In the genomic region with DNA sequence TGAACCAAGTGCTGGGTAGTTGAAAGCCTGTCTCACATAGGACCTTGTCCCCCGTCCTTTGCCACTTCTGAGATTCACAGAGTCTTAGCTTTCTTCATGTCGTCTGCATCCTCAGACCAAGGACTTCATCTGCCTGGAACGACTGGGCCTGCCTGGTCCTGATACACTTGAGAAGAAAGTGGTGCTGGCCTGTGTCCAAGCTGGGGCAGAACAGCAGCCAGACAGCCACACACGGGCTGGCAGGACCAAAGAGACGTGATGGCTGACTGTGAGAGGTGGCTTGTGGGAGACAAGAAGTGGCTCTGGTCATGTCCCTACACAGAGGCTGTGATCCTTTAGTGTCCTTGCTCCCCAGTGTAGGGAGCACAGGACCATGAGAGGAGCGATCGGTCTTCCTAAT, we compare ENCODE assay signal across 25 mouse cellular contexts. TPM values are rescaled to one million over a fixed set of nuclear protein-coding genes. Genes with fewer than 3 reads are reported as not detected.
DNase-seq lines count a peak whose midpoint lies in the region; ATAC-seq and TF ChIP-seq lines count a peak whose summit lies in the region.
"Had no signal": no experiment of that assay in that cellular context is flagged by ENCODE, and none has a peak within 500 bp of the region (broad histone marks: within the 10 kb centered on the region; RNA-seq: fewer than 3 reads in every experiment).

No protein-coding gene starts in this region.

- no peaks in the 10 kb centered on the region for H3K27me3 ChIP-seq in heart, embryonic 12.5 days (replicated peaks)
- H3K27me3 ChIP-seq in heart, embryonic 11.5 days (ENCODE audit: control insufficient read depth, insufficient read depth, low read length) = no peaks in the 10 kb centered on the region
- H3K27me3 ChIP-seq in stomach, embryonic 15.5 days (replicated peaks) = no peaks in the 10 kb centered on the region
- H3K27me3 ChIP-seq in stomach, postnatal 0 days (ENCODE audit: control insufficient read depth, insufficient read depth, low read length) = no peaks in the 10 kb centered on the region
- no peaks in the 10 kb centered on the region for H3K27me3 ChIP-seq in embryonic facial prominence, embryonic 14.5 days (replicated peaks; ENCODE audit: control insufficient read depth, insufficient read depth, low read length)
- H3K27me3 ChIP-seq: embryonic facial prominence, embryonic 15.5 days; forebrain, embryonic 12.5 days; forebrain, embryonic 15.5 days; hindbrain, embryonic 12.5 days; hindbrain, embryonic 15.5 days; intestine, embryonic 15.5 days; Patski had no signal

- no peak for DNase-seq in heart, adult 9 months (ENCODE audit: low spot score in 2 of 2)
- DNase-seq in heart, postnatal 4 days = peak; percentile 17
- DNase-seq in stomach, postnatal 0 days (ENCODE audit: low spot score) = no peak
- no peak for DNase-seq in embryonic facial prominence, embryonic 14.5 days (ENCODE audit: low spot score)
- no peak for DNase-seq in urinary bladder, adult 18-20 months (ENCODE audit: low spot score in 2 of 2)
- DNase-seq: adrenal gland, postnatal 10 days; adrenal gland, postnatal 36 days; cerebellum, adult 18-20 months; cerebellum, adult 9-10 months; cerebellum, postnatal 14 days; gastrocnemius, postnatal 25 days; heart, postnatal 10 days; kidney, adult 18-20 months had no signal

- 0 out of 2 replicates have a peak, but pooled peaks cover 5% of the 10 kb centered on the region for H3K4me1 ChIP-seq in heart, embryonic 12.5 days (replicated peaks)
- H3K4me1 ChIP-seq in heart, embryonic 11.5 days (ENCODE audit: control insufficient read depth, insufficient read depth, low read length) = no peaks in the 10 kb centered on the region
- H3K4me1 ChIP-seq in stomach, embryonic 15.5 days = no peaks in the 10 kb centered on the region
- H3K4me1 ChIP-seq in stomach, postnatal 0 days (replicated peaks; ENCODE audit: control insufficient read depth, insufficient read depth) = no peaks in the 10 kb centered on the region
- 0 out of 2 replicates have a peak, but pooled peaks cover 7% of the 10 kb centered on the region for H3K4me1 ChIP-seq in embryonic facial prominence, embryonic 14.5 days (ENCODE audit: control insufficient read depth, insufficient read depth, low read length)
- H3K4me1 ChIP-seq: forebrain, embryonic 12.5 days; forebrain, embryonic 15.5 days; hindbrain, embryonic 12.5 days; hindbrain, embryonic 15.5 days; intestine, embryonic 15.5 days had no signal

- 67% methylated on average over 7 of the region's 7 CpGs for WGBS in heart, embryonic 12.5 days
- WGBS in heart, embryonic 11.5 days (ENCODE audit: insufficient replicate concordance) = 71% methylated on average over 7 of the region's 7 CpGs
- WGBS in stomach, embryonic 15.5 days = 83% methylated on average over 7 of the region's 7 CpGs
- 78% methylated on average over 7 of the region's 7 CpGs for WGBS in stomach, postnatal 0 days
- WGBS in embryonic facial prominence, embryonic 14.5 days = 73% methylated on average over 7 of the region's 7 CpGs

- no peaks in the 10 kb centered on the region for H3K36me3 ChIP-seq in heart, embryonic 12.5 days
- no peaks in the 10 kb centered on the region for H3K36me3 ChIP-seq in heart, embryonic 11.5 days (ENCODE audit: control insufficient read depth, insufficient read depth, low read length)
- H3K36me3 ChIP-seq in stomach, embryonic 15.5 days = no peaks in the 10 kb centered on the region
- H3K36me3 ChIP-seq in stomach, postnatal 0 days (ENCODE audit: control insufficient read depth, insufficient read depth, low read length) = no peaks in the 10 kb centered on the region
- no peaks in the 10 kb centered on the region for H3K36me3 ChIP-seq in embryonic facial prominence, embryonic 14.5 days (ENCODE audit: control insufficient read depth, insufficient read depth, low read length)
- H3K36me3 ChIP-seq: embryonic facial prominence, embryonic 15.5 days; forebrain, embryonic 12.5 days; forebrain, embryonic 15.5 days; hindbrain, embryonic 12.5 days; hindbrain, embryonic 15.5 days; intestine, embryonic 15.5 days had no signal

- ATAC-seq in heart, embryonic 12.5 days (ENCODE audit: insufficient number of reproducible peaks, low FRiP score) = peak; percentile 33; the same call in 1 of the 2 replicates
- no peak for ATAC-seq in heart, embryonic 11.5 days (replicated peaks; ENCODE audit: insufficient number of reproducible peaks, low FRiP score, low TSS enrichment)
- ATAC-seq in stomach, embryonic 15.5 days (ENCODE audit: insufficient read depth, low FRiP score, low read depth) = 0 out of 2 replicates have a peak, but pooled peaks have one; percentile 43
- no peak for ATAC-seq in stomach, postnatal 0 days (ENCODE audit: low FRiP score, low TSS enrichment)
- ATAC-seq in embryonic facial prominence, embryonic 14.5 days (ENCODE audit: low read depth) = no peak
- ATAC-seq: forebrain, embryonic 15.5 days; intestine, embryonic 15.5 days; Patski had no signal

- H3K4me2 ChIP-seq in heart, embryonic 12.5 days = no peak overlapping the region
- no peak overlapping the region for H3K4me2 ChIP-seq in heart, embryonic 11.5 days
- no peak overlapping the region for H3K4me2 ChIP-seq in stomach, embryonic 15.5 days
- no peak overlapping the region for H3K4me2 ChIP-seq in stomach, postnatal 0 days (replicated peaks; ENCODE audit: low read depth)
- H3K4me2 ChIP-seq in embryonic facial prominence, embryonic 14.5 days (ENCODE audit: low read depth, low read length) = no peak overlapping the region
- H3K4me2 ChIP-seq: embryonic facial prominence, embryonic 15.5 days; forebrain, embryonic 12.5 days; forebrain, embryonic 15.5 days; hindbrain, embryonic 12.5 days; hindbrain, embryonic 15.5 days; intestine, embryonic 15.5 days had no signal

- TF ChIP-seq EP300 in stomach, postnatal 0 days (optimal IDR thresholded peaks at IDR 0.05) = no peak

- TF ChIP-seq CTCF in stomach, postnatal 0 days (IDR thresholded peaks at IDR 0.05; ENCODE audit: low read depth) = no peak

- no peaks in the 10 kb centered on the region for H3K9me3 ChIP-seq in heart, embryonic 12.5 days (replicated peaks)
- H3K9me3 ChIP-seq in heart, embryonic 11.5 days (replicated peaks; ENCODE audit: control insufficient read depth, low read length) = no peaks in the 10 kb centered on the region
- no peaks in the 10 kb centered on the region for H3K9me3 ChIP-seq in stomach, embryonic 15.5 days
- H3K9me3 ChIP-seq in stomach, postnatal 0 days (ENCODE audit: control insufficient read depth, low read length) = no peaks in the 10 kb centered on the region
- no peaks in the 10 kb centered on the region for H3K9me3 ChIP-seq in embryonic facial prominence, embryonic 14.5 days (ENCODE audit: control insufficient read depth, low read length)
- H3K9me3 ChIP-seq: embryonic facial prominence, embryonic 15.5 days; forebrain, embryonic 12.5 days; forebrain, embryonic 15.5 days; hindbrain, embryonic 12.5 days; hindbrain, embryonic 15.5 days; intestine, embryonic 15.5 days had no signal

- no peak overlapping the region for H3K4me3 ChIP-seq in heart, embryonic 12.5 days
- no peak overlapping the region for H3K4me3 ChIP-seq in heart, embryonic 11.5 days (ENCODE audit: low read depth, low read length)
- no peak overlapping the region for H3K4me3 ChIP-seq in stomach, embryonic 15.5 days (replicated peaks)
- no peak overlapping the region for H3K4me3 ChIP-seq in stomach, postnatal 0 days (ENCODE audit: low read depth, low read length)
- H3K4me3 ChIP-seq in embryonic facial prominence, embryonic 14.5 days (ENCODE audit: low read depth, low read length) = no peak overlapping the region
- H3K4me3 ChIP-seq: embryonic facial prominence, embryonic 15.5 days; forebrain, embryonic 12.5 days; forebrain, embryonic 15.5 days; hindbrain, embryonic 12.5 days; hindbrain, embryonic 15.5 days; intestine, embryonic 15.5 days had no signal

- no peak overlapping the region for H3K9ac ChIP-seq in heart, embryonic 12.5 days
- no peak overlapping the region for H3K9ac ChIP-seq in heart, embryonic 11.5 days (ENCODE audit: low read depth, low read length)
- no peak overlapping the region for H3K9ac ChIP-seq in stomach, embryonic 15.5 days
- H3K9ac ChIP-seq in stomach, postnatal 0 days (ENCODE audit: low read length) = no peak overlapping the region
- no peak overlapping the region for H3K9ac ChIP-seq in embryonic facial prominence, embryonic 14.5 days (ENCODE audit: low read depth, low read length)
- H3K9ac ChIP-seq: embryonic facial prominence, embryonic 15.5 days; forebrain, embryonic 12.5 days; forebrain, embryonic 15.5 days; hindbrain, embryonic 12.5 days; hindbrain, embryonic 15.5 days; intestine, embryonic 15.5 days had no signal

- 0 out of 2 replicates have a peak overlapping the region, but pooled peaks have one; percentile 11 for H3K27ac ChIP-seq in heart, embryonic 12.5 days (ENCODE audit: poor library complexity, severe bottlenecking)
- no peak overlapping the region for H3K27ac ChIP-seq in heart, embryonic 11.5 days (ENCODE audit: low read depth, low read length)
- no peak overlapping the region for H3K27ac ChIP-seq in stomach, embryonic 15.5 days
- no peak overlapping the region for H3K27ac ChIP-seq in stomach, postnatal 0 days (replicated peaks)
- H3K27ac ChIP-seq in embryonic facial prominence, embryonic 14.5 days (replicated peaks; ENCODE audit: low read depth, low read length) = peak overlapping the region; percentile 3; the same call in 1 of the 2 replicates
- H3K27ac ChIP-seq: embryonic facial prominence, embryonic 15.5 days; forebrain, embryonic 12.5 days; forebrain, embryonic 15.5 days; hindbrain, embryonic 12.5 days; hindbrain, embryonic 15.5 days; intestine, embryonic 15.5 days had no signal

RNA-seq across cellular contexts. Expression of gene Ccdc190, which starts 17.7 kb away (rescaled TPM):
- not detected in 2 replicates for polyA plus RNA-seq in heart, embryonic 12.5 days (2016; fragmentation: Nextera tagmentation; extraction: Ambion mirVana)
- total RNA-seq in heart, postnatal 4 days (2021) = not detected
- polyA plus RNA-seq in heart, embryonic 11.5 days (2014; fragmentation: Nextera tagmentation; extraction: Ambion mirVana) = not detected in 2 replicates
- polyA plus RNA-seq in stomach, embryonic 15.5 days (2015; fragmentation: Nextera tagmentation; extraction: Ambion mirVana) = 0.12 and 0.15 TPM in 2 replicates
- polyA plus RNA-seq in stomach, postnatal 0 days (2015; fragmentation: Nextera tagmentation; extraction: Ambion mirVana) = 0.08 and 0.11 TPM in 2 replicates
- polyA plus RNA-seq in embryonic facial prominence, embryonic 14.5 days (2014; fragmentation: Nextera tagmentation; extraction: Ambion mirVana) = 0.42 and 0.50 TPM in 2 replicates
- total RNA-seq: adrenal gland, postnatal 10 days; gastrocnemius, postnatal 25 days; hematopoietic stem cell, adult 5-6 weeks had no signal
- polyA plus RNA-seq: heart, embryonic 14.5 days; intestine, embryonic 15.5 days had no signal

RNA-seq across cellular contexts. Expression of gene Hsd17b7, which starts 58.3 kb away (rescaled TPM):
- polyA plus RNA-seq in heart, embryonic 12.5 days (2016; fragmentation: Nextera tagmentation; extraction: Ambion mirVana) = 35.7 and 37.5 TPM in 2 replicates
- total RNA-seq in heart, postnatal 4 days (2021) = 10 to 100 TPM; 30.9 to 34.2 TPM
- polyA plus RNA-seq in heart, embryonic 11.5 days (2014; fragmentation: Nextera tagmentation; extraction: Ambion mirVana) = 31.8 and 32.9 TPM in 2 replicates
- 15.3 and 16.0 TPM in 2 replicates for polyA plus RNA-seq in stomach, embryonic 15.5 days (2015; fragmentation: Nextera tagmentation; extraction: Ambion mirVana)
- polyA plus RNA-seq in stomach, postnatal 0 days (2015; fragmentation: Nextera tagmentation; extraction: Ambion mirVana) = 28.9 and 38.8 TPM in 2 replicates
- 13.9 and 18.0 TPM in 2 replicates for polyA plus RNA-seq in embryonic facial prominence, embryonic 14.5 days (2014; fragmentation: Nextera tagmentation; extraction: Ambion mirVana)

Comparison
In these comparisons a context has a peak if more than half of its experiments do, and no peak if none do; other contexts are left out.
1. ATAC-seq: peak in heart, embryonic 12.5 days (single experiment) and stomach, embryonic 15.5 days (single experiment); none in heart, embryonic 11.5 days (single experiment), stomach, postnatal 0 days (single experiment) and embryonic facial prominence, embryonic 14.5 days (single experiment).
2. H3K27ac ChIP-seq: peak in heart, embryonic 12.5 days (single experiment) and embryonic facial prominence, embryonic 14.5 days (single experiment); none in heart, embryonic 11.5 days (single experiment), stomach, embryonic 15.5 days (single experiment) and stomach, postnatal 0 days (single experiment).